Mouse (Mus musculus) lung, embryonic 16.5 days (tissue): ENCODE data around the gene Hsd17b7. TPM values are rescaled to one million over a fixed set of nuclear protein-coding genes. Genes with fewer than 3 reads are reported as not detected.

Source experiments
- ATAC-seq: fragments of 200-750 bp; cut with Nextera tagmentation; 2 replicates; pipeline ENCODE4 v1.8.0; 2017; ENCODE audit warnings: low read depth, mild to moderate bottlenecking, moderate library complexity
- H3K27ac ChIP-seq: fragments of 300-500 bp; sonication (generic); 2 replicates; pipeline ENCODE4 v1.5.1; 2014; ENCODE audit warnings: mild to moderate bottlenecking, control low read depth, low read length
- H3K27me3 ChIP-seq: fragments of 300-500 bp; sonication (generic); 2 replicates; pipeline ENCODE4 v1.6.1; 2014; ENCODE audit warnings: low read depth, low read length, mixed read lengths; ENCODE audit not compliant: control insufficient read depth, insufficient read depth
- H3K36me3 ChIP-seq: fragments of 300-500 bp; sonication (generic); 2 replicates; pipeline ENCODE4 v1.6.1; 2014; ENCODE audit warnings: low read length; ENCODE audit not compliant: control insufficient read depth, insufficient read depth
- H3K4me1 ChIP-seq: fragments of 300-500 bp; sonication (generic); replicated peaks from 2 replicates; pipeline ENCODE4 v1.6.1; 2014; ENCODE audit warnings: low read length, mixed read lengths; ENCODE audit not compliant: control insufficient read depth, insufficient read depth
- H3K4me2 ChIP-seq: fragments of 300-500 bp; sonication (generic); 2 replicates; pipeline ENCODE4 v1.6.1; 2014; ENCODE audit warnings: low read depth, low read length, control low read depth
- H3K4me3 ChIP-seq: fragments of 300-500 bp; sonication (generic); 2 replicates; pipeline ENCODE4 v1.5.1; 2014; ENCODE audit warnings: mild to moderate bottlenecking, low read length, control low read depth
- H3K9ac ChIP-seq: fragments of 300-500 bp; sonication (generic); 2 replicates; pipeline ENCODE4 v1.6.1; 2014; ENCODE audit warnings: low read length, control low read depth
- H3K9me3 ChIP-seq: fragments of 300-500 bp; sonication (generic); 2 replicates; pipeline ENCODE4 v1.6.1; 2016; ENCODE audit warnings: low read length; ENCODE audit not compliant: control insufficient read depth
- WGBS: fragments of 180-500 bp; shearing (Covaris S2); extraction: QIAGEN DNeasy Blood & Tissue Kit; methylation state at CpG from one replicate; pipeline ENCODE4 v1.1.7; 2014; 5-methylcytosine and 5-hydroxymethylcytosine counted together
- polyA plus RNA-seq: library from polyadenylated mRNA; unstranded; fragments of >200 nt; fragmentation: Nextera tagmentation; extraction: Ambion mirVana; gene quantifications from 2 replicates; pipeline ENCODE4 v1.2.1, GENCODE M21; 2015

The Hsd17b7 gene
- polyA plus RNA-seq, 1 experiment from 2014 or later, result 11.0 TPM

DNA sequence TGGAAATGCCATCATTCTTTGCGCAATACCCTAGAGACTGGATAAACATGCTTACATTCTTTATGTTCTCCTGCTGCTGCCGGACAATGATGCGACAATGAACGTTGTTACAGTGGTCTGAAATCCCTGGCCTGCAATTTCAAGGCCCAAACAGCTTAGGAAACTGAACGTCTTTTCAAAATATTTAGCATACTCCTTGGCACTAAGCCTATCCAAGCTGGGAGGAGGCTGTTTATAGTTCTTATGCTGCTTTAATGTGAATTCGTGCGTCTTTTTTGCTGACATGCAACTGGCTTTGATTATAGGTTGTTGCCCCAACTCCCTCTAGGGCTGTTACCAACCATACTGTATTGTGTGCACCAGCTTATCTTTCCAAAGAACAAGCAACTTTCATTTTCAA, 20.2 kb downstream of the Hsd17b7 start:
- WGBS, result 40% methylated on average over 7 of the region's 7 CpGs
- Histone ChIP-seq H3K9ac (no peak overlapping the region), H3K4me2 (no peak overlapping the region), H3K4me3 (no peak overlapping the region), H3K27me3 (no peaks in the 10 kb centered on the region), H3K36me3 (peaks cover 9% of the 10 kb centered on the region; the same call in 1 of the 2 replicates), H3K27ac (no peak overlapping the region), H3K9me3 (no peaks in the 10 kb centered on the region), H3K4me1 (no peaks in the 10 kb centered on the region; the same call in 1 of the 2 replicates)
- ATAC-seq, result no peak

- H3K27me3 ChIP-seq, result no peaks in the 10 kb centered on the region
- H3K4me1 ChIP-seq, result no peaks in the 10 kb centered on the region; the same call in 1 of the 2 replicates
- H3K4me2 ChIP-seq, result no peak overlapping the region
- peaks cover 5% of the 10 kb centered on the region; the same call in 1 of the 2 replicates for H3K36me3 ChIP-seq
- ATAC-seq, result no peak
- no peak overlapping the region for H3K4me3 ChIP-seq
- no peak overlapping the region for H3K27ac ChIP-seq
- no peak overlapping the region for H3K9ac ChIP-seq
- WGBS, result 49% methylated on average over 7 of the region's 7 CpGs
- no peaks in the 10 kb centered on the region for H3K9me3 ChIP-seq
Observed at GRCm38 (mm10) chr1:169948280-169948679, 20.8 kb downstream of the Hsd17b7 start.

DNA sequence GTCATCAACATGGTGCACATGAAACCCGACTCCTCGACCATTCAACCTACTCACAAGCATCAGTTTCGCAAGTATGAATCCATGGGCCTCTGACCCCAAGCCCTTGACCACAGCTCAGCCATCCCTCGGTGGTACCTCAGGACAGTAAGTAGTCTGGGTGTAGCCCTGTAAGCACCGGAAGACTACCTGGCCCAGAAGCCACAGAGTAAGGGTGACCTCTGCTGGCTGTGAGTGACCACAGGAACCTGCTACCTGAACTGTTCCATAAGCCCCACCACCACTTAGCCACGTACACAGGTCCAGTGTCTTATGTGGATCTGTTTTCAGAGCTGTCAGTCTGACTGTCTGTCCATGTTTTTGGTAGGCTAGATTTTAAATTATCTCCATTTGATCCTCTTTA, 21.4 kb downstream of the Hsd17b7 start:
- Histone ChIP-seq H3K9me3 (no peaks in the 10 kb centered on the region), H3K4me3 (no peak overlapping the region), H3K4me1 (no peaks in the 10 kb centered on the region; the same call in 1 of the 2 replicates), H3K9ac (no peak overlapping the region), H3K27me3 (no peaks in the 10 kb centered on the region), H3K4me2 (no peak overlapping the region), H3K36me3 (0 out of 2 replicates have a peak, but pooled peaks cover 5% of the 10 kb centered on the region), H3K27ac (no peak overlapping the region)
- WGBS, result 73% methylated on average over 6 of the region's 6 CpGs
- ATAC-seq, result no peak

DNA sequence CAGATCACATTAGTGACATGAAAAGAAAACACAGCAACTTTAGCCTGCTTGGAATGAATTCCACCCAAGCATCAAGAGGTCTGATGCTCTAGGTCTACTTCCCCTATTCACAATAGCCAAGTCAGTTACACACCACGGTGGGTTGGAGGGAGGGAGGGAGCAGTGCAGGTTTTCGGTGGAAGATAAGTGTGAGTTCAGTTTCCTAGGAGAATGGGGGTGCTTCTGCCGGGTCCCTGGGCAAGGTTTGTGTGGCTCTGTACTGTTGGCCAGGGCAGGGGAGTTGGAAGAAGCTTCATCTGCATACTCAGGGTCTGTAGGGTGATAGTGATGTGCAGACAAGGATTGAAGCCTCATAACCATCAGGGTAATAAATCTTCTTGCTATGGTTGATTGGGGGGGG, 23.0 kb downstream of the Hsd17b7 start:
- 70% methylated on average over 3 of the region's 3 CpGs for WGBS

DNA sequence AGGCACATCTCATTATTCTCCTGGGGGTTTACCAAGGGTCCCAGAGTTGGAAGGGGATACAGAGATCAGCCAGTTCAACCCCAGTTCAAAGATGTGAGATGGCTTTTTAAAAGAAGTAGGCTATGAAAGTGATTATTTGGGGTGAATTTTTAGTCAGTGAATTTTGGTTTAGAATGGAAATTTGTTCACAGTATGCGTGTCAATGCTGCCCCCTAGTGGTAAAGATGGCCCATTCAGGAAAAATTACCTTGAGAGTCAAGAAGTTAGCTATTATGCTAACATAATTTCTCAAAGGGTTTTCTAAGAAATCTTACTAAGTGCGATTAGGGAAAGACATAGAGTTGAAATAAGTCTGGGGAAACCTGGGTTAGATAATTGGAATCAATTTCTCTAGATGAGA, 29.7 kb downstream of the Hsd17b7 start:
- no peak overlapping the region for H3K4me2 ChIP-seq
- no peaks in the 10 kb centered on the region for H3K36me3 ChIP-seq
- H3K9ac ChIP-seq, result no peak overlapping the region
- H3K27ac ChIP-seq, result no peak overlapping the region
- no peaks in the 10 kb centered on the region for H3K9me3 ChIP-seq
- no peak overlapping the region for H3K4me3 ChIP-seq
- 5% methylated on average over 2 of the region's 2 CpGs for WGBS
- H3K4me1 ChIP-seq, result no peaks in the 10 kb centered on the region
- no peak for ATAC-seq
- H3K27me3 ChIP-seq, result no peaks in the 10 kb centered on the region

More for the DNA sequence above, 23.0 kb downstream of the Hsd17b7 start:
- Histone ChIP-seq H3K4me1 (no peaks in the 10 kb centered on the region; the same call in 1 of the 2 replicates), H3K36me3 (0 out of 2 replicates have a peak, but pooled peaks cover 3% of the 10 kb centered on the region), H3K4me2 (no peak overlapping the region), H3K9ac (no peak overlapping the region), H3K27me3 (no peaks in the 10 kb centered on the region), H3K9me3 (no peaks in the 10 kb centered on the region), H3K27ac (no peak overlapping the region), H3K4me3 (no peak overlapping the region)
- no peak for ATAC-seq

DNA sequence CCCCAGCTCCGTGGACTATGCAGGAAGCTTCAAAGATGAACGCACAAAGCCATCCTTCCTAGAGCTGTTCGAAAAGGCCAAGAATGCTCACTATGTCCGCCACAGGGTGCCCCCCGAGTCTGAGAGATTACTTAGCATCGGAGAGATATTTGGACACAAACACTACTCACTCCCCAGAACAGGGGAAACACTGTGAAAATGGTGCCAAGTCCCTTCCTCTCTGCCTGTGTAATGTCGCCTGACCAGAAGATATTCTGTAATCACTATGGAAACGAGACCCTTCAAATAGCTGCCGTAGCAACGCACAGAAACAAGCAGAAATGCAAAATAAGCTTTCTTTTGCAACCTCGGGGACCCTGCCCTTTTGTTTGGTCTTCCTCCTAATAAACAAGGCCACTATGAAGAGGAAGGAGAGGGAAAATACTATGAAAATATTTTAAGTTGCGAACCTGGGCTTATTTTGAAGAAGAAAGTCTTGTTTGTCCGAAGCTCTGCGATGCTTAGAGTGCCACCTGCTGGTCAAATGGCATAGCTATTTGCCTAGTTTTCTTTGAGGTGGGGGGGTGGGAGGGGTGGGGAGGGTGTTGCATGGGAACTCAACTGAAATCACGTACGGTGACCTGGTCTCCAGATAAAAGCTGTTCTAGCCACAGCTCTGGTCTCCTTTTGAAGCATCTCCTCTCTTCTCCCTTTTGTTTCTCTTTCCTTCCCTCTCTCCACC, 34.9 kb downstream of the Hsd17b7 start:
- no peak overlapping the region for H3K9ac ChIP-seq
- WGBS, result 31% methylated on average over 16 of the region's 16 CpGs
- H3K9me3 ChIP-seq, result no peaks in the 10 kb centered on the region
- H3K4me2 ChIP-seq, result peak overlapping the region; percentile 42
- H3K36me3 ChIP-seq, result no peaks in the 10 kb centered on the region
- no peaks in the 10 kb centered on the region for H3K4me1 ChIP-seq
- H3K4me3 ChIP-seq, result peak overlapping the region; percentile 34
- no peaks in the 10 kb centered on the region for H3K27me3 ChIP-seq
- ATAC-seq, result peak; percentile 34; the same call in 1 of the 2 replicates
- no peak overlapping the region for H3K27ac ChIP-seq

DNA sequence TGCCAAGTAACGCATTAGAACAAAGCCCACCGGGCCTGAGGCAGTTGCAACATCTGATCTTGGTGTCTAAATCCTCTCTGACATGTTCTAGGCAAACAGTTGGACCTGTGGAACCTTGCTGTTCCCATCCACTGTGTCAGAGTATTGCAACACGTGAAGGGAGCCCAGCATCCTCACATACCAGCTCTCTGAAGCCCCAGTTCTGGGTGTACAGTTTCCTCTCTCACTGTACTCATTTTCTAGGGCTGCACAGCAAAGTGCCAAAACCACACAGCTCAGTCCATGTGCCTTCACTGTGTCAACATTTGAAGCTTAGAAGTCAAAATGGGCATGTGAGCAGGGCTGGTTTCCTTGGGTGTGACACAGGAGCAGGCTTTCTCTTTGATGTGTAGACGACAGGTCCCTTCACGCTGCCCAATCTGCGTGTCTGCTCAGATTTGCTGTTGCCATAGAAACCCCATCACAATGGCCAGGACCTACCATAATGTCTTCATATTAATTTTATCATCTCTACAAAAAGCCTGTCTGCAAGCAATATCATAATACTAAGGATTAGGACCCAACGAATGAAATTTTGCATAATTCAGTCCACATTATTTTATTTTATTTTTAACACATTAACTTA, 36.8 kb downstream of the Hsd17b7 start:
- H3K4me3 ChIP-seq, result no peak overlapping the region
- 66% methylated on average over 7 of the region's 7 CpGs for WGBS
- H3K27ac ChIP-seq, result no peak overlapping the region
- ATAC-seq, result no peak
- no peaks in the 10 kb centered on the region for H3K27me3 ChIP-seq
- H3K4me2 ChIP-seq, result no peak overlapping the region
- H3K36me3 ChIP-seq, result no peaks in the 10 kb centered on the region
- no peak overlapping the region for H3K9ac ChIP-seq
- peaks cover 2% of the 10 kb centered on the region; the same call in 1 of the 2 replicates for H3K4me1 ChIP-seq
- H3K9me3 ChIP-seq, result no peaks in the 10 kb centered on the region

- no peaks in the 10 kb centered on the region for H3K9me3 ChIP-seq
- H3K9ac ChIP-seq, result no peak overlapping the region
- no peak overlapping the region for H3K4me3 ChIP-seq
- H3K27me3 ChIP-seq, result no peaks in the 10 kb centered on the region
- H3K4me1 ChIP-seq, result peaks cover 2% of the 10 kb centered on the region; the same call in 1 of the 2 replicates
- H3K27ac ChIP-seq, result no peak overlapping the region
- H3K4me2 ChIP-seq, result no peak overlapping the region
- whole genome bisulfite sequencing, result 77% methylated on average over 7 of the region's 7 CpGs
- ATAC-seq, result no peak
- H3K36me3 ChIP-seq, result no peaks in the 10 kb centered on the region
Observed at GRCm38 (mm10) chr1:169931698-169932097, 37.3 kb downstream of the Hsd17b7 start.

GRCm38 (mm10) chr1:169928454-169928971, 40.5 kb downstream of the Hsd17b7 start, which contains the start of gene Ccdc190:
Gene Ccdc190, plus strand, starts transcription at chr1:169928648.
- 16% methylated on average over 12 of the region's 12 CpGs for WGBS
- H3K36me3 ChIP-seq, result no peaks in the 10 kb centered on the region
- peak; percentile 73 for ATAC-seq

More at GRCm38 (mm10) chr1:169928454-169928971, 40.5 kb downstream of the Hsd17b7 start, which contains the start of gene Ccdc190:
- no peak within 1 kb of the TSS for H3K9ac ChIP-seq
- H3K4me2 ChIP-seq, result peak within 1 kb of the TSS; percentile 22; the same call in 1 of the 2 replicates
- no peaks in the 10 kb centered on the region for H3K27me3 ChIP-seq
- H3K4me3 ChIP-seq, result no peak within 1 kb of the TSS
- no peaks in the 10 kb centered on the region for H3K9me3 ChIP-seq
- H3K27ac ChIP-seq, result no peak within 1 kb of the TSS
- H3K4me1 ChIP-seq, result peaks cover 2% of the 10 kb centered on the region; the same call in 1 of the 2 replicates
